Mouse (Mus musculus): ENCODE measurements at regions not wholly inside any gene's neighbourhood (a gene's known extent, or its start where the extent isn't known, plus 50 kb on each side); places are given as distances from the start of the nearest gene placed in this dataset.

- TF ChIP-seq CEBPB (IDR thresholded peaks at IDR 0.05; ENCODE audit: insufficient read depth, poor library complexity, severe bottlenecking) (no peak), POLR2A (IDR thresholded peaks at IDR 0.05; ENCODE audit: insufficient read length, low read depth) (no peak), MYOD1 (IDR thresholded peaks at IDR 0.05; ENCODE audit: control insufficient read depth in 1 of 3, insufficient read length in 2 of 3, low read depth in 2 of 3) (no peak), POLR2AphosphoS2 (IDR thresholded peaks at IDR 0.05; ENCODE audit: insufficient read length, low read depth) (no peak), MYOG (IDR thresholded peaks at IDR 0.05; ENCODE audit: control insufficient read depth in 1 of 3, insufficient read depth in 1 of 3, insufficient read length in 2 of 3, low read depth in 2 of 3) (no peak), TCF12 (IDR thresholded peaks at IDR 0.05; ENCODE audit: insufficient read depth, poor library complexity, severe bottlenecking) (no peak), TCF3 (IDR thresholded peaks at IDR 0.05; ENCODE audit: insufficient read length, low read depth) (no peak), MAX (IDR thresholded peaks at IDR 0.05; ENCODE audit: low read depth) (no peak), USF1 (IDR thresholded peaks at IDR 0.05; ENCODE audit: low read depth) (no peak)
Measured at GRCm38 (mm10) chr4:150709391-150710130, 57.6 kb upstream of the Slc45a1 start.

All from myocyte (in vitro differentiated cells).